Mouse (Mus musculus): ENCODE data around the gene Taf1d. TPM values are rescaled to one million over a fixed set of nuclear protein-coding genes. Genes with fewer than 3 reads are reported as not detected.

Gene Taf1d
- polyA plus RNA-seq, 1 experiment from 2014 or later = 34.9 TPM

GRCm38 (mm10) chr9:15278343-15278742, 27.7 kb upstream of the Taf1d start:
- Histone ChIP-seq H3K27me3 (replicated peaks; ENCODE audit: insufficient read depth, low read length) (no peaks in the 10 kb centered on the region), H3K9ac (replicated peaks; ENCODE audit: low read depth) (no peak overlapping the region), H3K4me2 (replicated peaks; ENCODE audit: low read depth, low read length) (no peak overlapping the region), H3K9me3 (ENCODE audit: low read length) (no peaks in the 10 kb centered on the region), H3K4me3 (ENCODE audit: low read depth, low read length) (no peak overlapping the region), H3K4me1 (ENCODE audit: insufficient read depth, low read depth, low read length) (peaks cover 8% of the 10 kb centered on the region; the same call in 1 of the 2 replicates), H3K27ac (ENCODE audit: low read length) (no peak overlapping the region), H3K36me3 (ENCODE audit: insufficient read depth, low read length) (peaks cover 5% of the 10 kb centered on the region)
- DNase-seq (ENCODE audit: low spot score) (no peak), ATAC-seq (no peak)
- 91% methylated on average over 3 of the region's 3 CpGs for WGBS
- TF ChIP-seq EP300 (IDR thresholded peaks at IDR 0.05) (no peak), CTCF (IDR thresholded peaks at IDR 0.05) (no peak)

- H3K27ac ChIP-seq (ENCODE audit: low read length) = peak overlapping the region; percentile 91
- no peak for DNase-seq (ENCODE audit: low spot score)
- H3K27me3 ChIP-seq (replicated peaks; ENCODE audit: insufficient read depth, low read length) = no peaks in the 10 kb centered on the region
- WGBS = 9% methylated on average over 19 of the region's 19 CpGs
- no peak; the same call in 1 of the 2 replicates for ATAC-seq
- H3K9me3 ChIP-seq (ENCODE audit: low read length) = no peaks in the 10 kb centered on the region
- H3K36me3 ChIP-seq (ENCODE audit: insufficient read depth, low read length) = peaks cover 5% of the 10 kb centered on the region
- H3K4me1 ChIP-seq (ENCODE audit: insufficient read depth, low read depth, low read length) = peaks cover 8% of the 10 kb centered on the region; the same call in 1 of the 2 replicates
- TF ChIP-seq EP300 (IDR thresholded peaks at IDR 0.05) (no peak), CTCF (IDR thresholded peaks at IDR 0.05) (no peak)
- H3K9ac ChIP-seq (replicated peaks; ENCODE audit: low read depth) = peak overlapping the region; percentile 95
- H3K4me3 ChIP-seq (ENCODE audit: low read depth, low read length) = peak overlapping the region; percentile 85
- H3K4me2 ChIP-seq (replicated peaks; ENCODE audit: low read depth, low read length) = peak overlapping the region; percentile 80
Measured at GRCm38 (mm10) chr9:15279139-15279648, 26.8 kb upstream of the Taf1d start.

- Histone ChIP-seq H3K4me2 (replicated peaks; ENCODE audit: low read depth, low read length) (peak within 1 kb of the TSS; percentile 80), H3K9ac (replicated peaks; ENCODE audit: low read depth) (peak within 1 kb of the TSS; percentile 95), H3K4me1 (ENCODE audit: insufficient read depth, low read depth, low read length) (peaks cover 8% of the 10 kb centered on the region; the same call in 1 of the 2 replicates), H3K4me3 (ENCODE audit: low read depth, low read length) (peak within 1 kb of the TSS; percentile 85), H3K9me3 (ENCODE audit: low read length) (no peaks in the 10 kb centered on the region), H3K27me3 (replicated peaks; ENCODE audit: insufficient read depth, low read length) (no peaks in the 10 kb centered on the region), H3K36me3 (ENCODE audit: insufficient read depth, low read length) (peaks cover 2% of the 10 kb centered on the region), H3K27ac (ENCODE audit: low read length) (peak within 1 kb of the TSS; percentile 91)
- ATAC-seq = peak; percentile 99
- peak; percentile 98 for DNase-seq (ENCODE audit: low spot score)
- TF ChIP-seq EP300 (IDR thresholded peaks at IDR 0.05) (no peak), CTCF (IDR thresholded peaks at IDR 0.05) (0 out of 2 replicates have a peak, but pooled peaks have one; percentile 10)
- under 1% methylated on average over 57 of the region's 57 CpGs for WGBS
Measured at GRCm38 (mm10) chr9:15279649-15280490, 26.1 kb upstream of the Taf1d start, which contains the start of gene Med17. Gene Med17, minus strand, starts transcription at chr9:15279931.

GRCm38 (mm10) chr9:15280491-15280879, 25.5 kb upstream of the Taf1d start:
- peak overlapping the region; percentile 35; the same call in 1 of the 2 replicates for H3K9ac ChIP-seq (replicated peaks; ENCODE audit: low read depth)
- ATAC-seq (no peak), DNase-seq (ENCODE audit: low spot score) (peak; percentile 16)
- no peaks in the 10 kb centered on the region for H3K36me3 ChIP-seq (ENCODE audit: insufficient read depth, low read length)
- peak overlapping the region; percentile 80 for H3K4me2 ChIP-seq (replicated peaks; ENCODE audit: low read depth, low read length)
- H3K27me3 ChIP-seq (replicated peaks; ENCODE audit: insufficient read depth, low read length) = no peaks in the 10 kb centered on the region
- peaks cover 8% of the 10 kb centered on the region; the same call in 1 of the 2 replicates for H3K4me1 ChIP-seq (ENCODE audit: insufficient read depth, low read depth, low read length)
- H3K4me3 ChIP-seq (ENCODE audit: low read depth, low read length) = peak overlapping the region; percentile 85
- H3K9me3 ChIP-seq (ENCODE audit: low read length) = no peaks in the 10 kb centered on the region
- peak overlapping the region; percentile 58 for H3K27ac ChIP-seq (ENCODE audit: low read length)
- no peak for TF ChIP-seq EP300 (IDR thresholded peaks at IDR 0.05)
- no peak for TF ChIP-seq CTCF (IDR thresholded peaks at IDR 0.05)
- WGBS = 39% methylated on average over 5 of the region's 5 CpGs

- 68% methylated on average over 3 of the region's 3 CpGs for WGBS
- ATAC-seq = no peak
- H3K4me3 ChIP-seq (ENCODE audit: low read depth, low read length) = no peak overlapping the region
Measured at GRCm38 (mm10) chr9:15285443-15285842, 20.6 kb upstream of the Taf1d start.

GRCm38 (mm10) chr9:15287846-15288245, 18.2 kb upstream of the Taf1d start:
- no peak overlapping the region for H3K27ac ChIP-seq (ENCODE audit: low read length)
- H3K27me3 ChIP-seq (replicated peaks; ENCODE audit: insufficient read depth, low read length) = no peaks in the 10 kb centered on the region
- no peak overlapping the region for H3K9ac ChIP-seq (replicated peaks; ENCODE audit: low read depth)
- peaks cover 10% of the 10 kb centered on the region; the same call in 1 of the 2 replicates for H3K36me3 ChIP-seq (ENCODE audit: insufficient read depth, low read length)
- H3K4me3 ChIP-seq (ENCODE audit: low read depth, low read length) = no peak overlapping the region
- no peaks in the 10 kb centered on the region for H3K9me3 ChIP-seq (ENCODE audit: low read length)
- no peak for ATAC-seq
- no peak overlapping the region for H3K4me2 ChIP-seq (replicated peaks; ENCODE audit: low read depth, low read length)
- 72% methylated on average over 6 of the region's 6 CpGs for WGBS
- no peak for DNase-seq (ENCODE audit: low spot score)
- TF ChIP-seq EP300 (IDR thresholded peaks at IDR 0.05) (no peak), CTCF (IDR thresholded peaks at IDR 0.05) (no peak)
- H3K4me1 ChIP-seq (ENCODE audit: insufficient read depth, low read depth, low read length) = no peaks in the 10 kb centered on the region

More at GRCm38 (mm10) chr9:15285443-15285842, 20.6 kb upstream of the Taf1d start:
- peak; percentile 57 for TF ChIP-seq CTCF (IDR thresholded peaks at IDR 0.05)
- no peak for TF ChIP-seq EP300 (IDR thresholded peaks at IDR 0.05)
- Histone ChIP-seq H3K36me3 (ENCODE audit: insufficient read depth, low read length) (peaks cover 8% of the 10 kb centered on the region; the same call in 1 of the 2 replicates), H3K4me2 (replicated peaks; ENCODE audit: low read depth, low read length) (no peak overlapping the region), H3K27me3 (replicated peaks; ENCODE audit: insufficient read depth, low read length) (no peaks in the 10 kb centered on the region), H3K9me3 (ENCODE audit: low read length) (no peaks in the 10 kb centered on the region), H3K27ac (ENCODE audit: low read length) (no peak overlapping the region), H3K4me1 (ENCODE audit: insufficient read depth, low read depth, low read length) (peaks cover 7% of the 10 kb centered on the region; the same call in 1 of the 2 replicates), H3K9ac (replicated peaks; ENCODE audit: low read depth) (no peak overlapping the region)
- no peak for DNase-seq (ENCODE audit: low spot score)

All from lung, postnatal 0 days (tissue).